Mouse (Mus musculus): ENCODE measurements around the gene Snx32. TPM values are rescaled to one million over a fixed set of nuclear protein-coding genes. Genes with fewer than 3 reads are reported as not detected.
A peak's percentile ranks its signal among the peaks of the same experiment; 100 is the strongest.

Gene Snx32
- polyA plus RNA-seq, 1 experiment from 2014 or later: 30.0 TPM

- in situ Hi-C loops (cut with MboI; ENCODE audit: low pct_unique_long_range_greater_than_20kb): no loop called here
- ChIA-PET CTCF (interaction anchor here (2.9 kb wide), 1 partner anchor 10 kb away, joined by 6 read pairs; no protein-coding TSS in a partner anchor), POLR2A (no interaction called here)
- TF ChIP-seq CTCF (IDR thresholded peaks at IDR 0.05): no peak
- H3K27me3 ChIP-seq: no peaks in the 10 kb centered on the region
- no peak for DNase-seq (ENCODE audit: low read depth, low spot score)
- no peak for ATAC-seq
Measured at GRCm38 (mm10) chr19:5543362-5543761, 33.0 kb upstream of the Snx32 start.

DNA sequence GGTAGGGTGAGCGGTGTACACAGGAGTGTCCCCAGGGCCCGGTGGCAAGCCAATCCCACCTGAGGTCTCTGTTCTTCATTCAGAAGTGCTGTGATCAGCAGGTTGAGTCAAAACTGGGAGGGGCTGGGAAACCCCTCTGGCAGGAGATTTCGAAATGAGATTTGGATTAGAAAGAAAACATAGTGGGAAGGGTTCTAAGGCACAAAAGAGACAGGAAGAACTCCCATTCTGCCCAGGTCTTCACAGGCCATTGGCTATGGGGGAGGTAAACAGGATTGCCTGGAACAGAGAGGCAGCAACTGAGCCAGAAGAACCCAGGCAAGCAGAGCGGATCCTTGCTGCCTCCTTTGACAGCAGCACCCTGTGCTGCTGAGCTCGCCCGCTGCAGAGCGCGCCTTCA is 28.4 kb upstream of the Snx32 start:
- CTCF ChIA-PET: interaction anchor here (1.0 to 3.2 kb wide), 2 partner anchors 10 to 29 kb away, joined by 4 to 11 read pairs; partner anchors contain the start of gene Ap5b1
- in situ Hi-C loops (cut with MboI; ENCODE audit: low pct_unique_long_range_greater_than_20kb): loop anchor here (10.0 kb wide), 1 partner anchor 246 kb away; no protein-coding TSS in a partner anchor

GRCm38 (mm10) chr19:5532520-5532919 is 22.2 kb upstream of the Snx32 start:
- TF ChIP-seq CTCF (IDR thresholded peaks at IDR 0.05): no peak
- ATAC-seq (no peak), DNase-seq (ENCODE audit: low read depth, low spot score) (no peak)
- H3K27me3 ChIP-seq: peaks cover 2% of the 10 kb centered on the region
- POLR2A ChIA-PET: interaction anchor here (1.5 kb wide), 1 partner anchor 14 kb away, joined by 4 read pairs; no protein-coding TSS in a partner anchor
- CTCF ChIA-PET: interaction anchor here (9.4 kb wide), 1 partner anchor 36 kb away, joined by 157 read pairs; the partner anchor contains the start of gene Ap5b1
- in situ Hi-C loops (cut with MboI; ENCODE audit: low pct_unique_long_range_greater_than_20kb): loop anchor here (10.0 kb wide), 1 partner anchor 252 kb away; no protein-coding TSS in a partner anchor

More for the DNA sequence above, 28.4 kb upstream of the Snx32 start:
- no peak for TF ChIP-seq CTCF (IDR thresholded peaks at IDR 0.05)
- DNase-seq (ENCODE audit: low read depth, low spot score) (no peak), ATAC-seq (no peak)
- peaks cover 5% of the 10 kb centered on the region for H3K27me3 ChIP-seq
- POLR2A ChIA-PET: no interaction called here

GRCm38 (mm10) chr19:5530138-5530524 is 19.8 kb upstream of the Snx32 start:
- ATAC-seq (no peak), DNase-seq (ENCODE audit: low read depth, low spot score) (no peak)
- in situ Hi-C loops (cut with MboI; ENCODE audit: low pct_unique_long_range_greater_than_20kb): loop anchor here (10.0 kb wide), 1 partner anchor 255 kb away; no protein-coding TSS in a partner anchor
- TF ChIP-seq CTCF (IDR thresholded peaks at IDR 0.05): no peak
- ChIA-PET CTCF (interaction anchor here (0.7 to 9.4 kb wide), 12 partner anchors 9 to 73 kb away, joined by 3 to 157 read pairs (median 4); partner anchors contain the start of genes Ap5b1 and Mus81), POLR2A (interaction anchor here (0.6 to 2.2 kb wide), 7 partner anchors 29 to 282 kb away, joined by 3 to 7 read pairs (median 3); partner anchors contain the start of gene Ovol1)
- H3K27me3 ChIP-seq: no peaks in the 10 kb centered on the region

DNA sequence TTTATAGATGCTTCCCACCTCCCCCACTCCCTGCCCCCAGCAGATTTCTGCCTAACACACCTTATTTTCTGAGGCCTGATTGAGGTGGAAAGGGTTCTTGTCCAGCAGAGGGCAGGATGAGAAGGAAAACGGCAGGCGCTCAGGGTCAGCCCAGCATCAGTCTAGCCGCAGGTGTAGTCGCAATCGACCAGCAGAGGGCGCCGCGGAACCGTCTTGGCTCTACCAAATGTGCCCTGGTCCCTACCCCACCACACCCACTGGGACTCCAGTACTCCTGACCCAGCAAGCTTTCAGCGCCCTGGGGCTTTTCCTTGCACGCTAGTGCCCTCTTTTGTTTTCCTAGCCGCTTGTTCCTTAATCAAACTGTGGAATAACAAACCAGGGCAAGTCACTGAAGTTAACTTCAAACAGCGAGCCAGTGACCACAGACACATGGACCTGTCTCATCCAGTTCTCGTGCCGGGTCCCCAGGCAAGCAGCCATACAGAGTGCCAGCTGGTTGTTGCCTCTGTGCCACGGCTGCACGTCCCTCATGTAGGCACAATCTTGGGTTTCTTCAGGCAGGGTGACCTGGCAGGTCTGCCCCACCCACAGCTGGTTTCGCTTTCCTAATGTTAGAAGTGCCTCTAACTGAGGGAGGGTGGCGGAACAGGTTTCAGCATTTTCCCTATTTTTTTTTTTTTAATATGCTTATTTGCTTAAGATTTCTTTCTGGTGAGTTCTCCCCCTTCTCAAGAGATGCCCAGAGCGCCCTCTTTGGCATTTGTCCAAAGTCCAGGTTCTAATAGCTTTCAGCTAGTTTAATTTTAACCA is 19.2 kb upstream of the Snx32 start:
- H3K27me3 ChIP-seq: no peaks in the 10 kb centered on the region
- DNase-seq (ENCODE audit: low read depth, low spot score): peak; percentile 87
- TF ChIP-seq CTCF (IDR thresholded peaks at IDR 0.05): peak; percentile 100
- ChIA-PET POLR2A (interaction anchor here (0.6 to 2.2 kb wide), 7 partner anchors 29 to 282 kb away, joined by 3 to 7 read pairs (median 4); partner anchors contain the start of genes Ehbp1l1 and Ovol1), CTCF (interaction anchor here (0.7 to 9.4 kb wide), 21 partner anchors 10 to 202 kb away, joined by 3 to 157 read pairs (median 4); partner anchors contain the start of genes 1700020D05Rik, Ap5b1 and Mus81)
- in situ Hi-C loops (cut with MboI; ENCODE audit: low pct_unique_long_range_greater_than_20kb): loop anchor here (10.0 kb wide), 1 partner anchor 255 kb away; no protein-coding TSS in a partner anchor
- peak; percentile 91 for ATAC-seq

- POLR2A ChIA-PET: interaction anchor here (0.7 kb wide), 1 partner anchor 46 kb away, joined by 4 read pairs; no protein-coding TSS in a partner anchor
Measured at GRCm38 (mm10) chr19:5525204-5525603, 14.9 kb upstream of the Snx32 start.

DNA sequence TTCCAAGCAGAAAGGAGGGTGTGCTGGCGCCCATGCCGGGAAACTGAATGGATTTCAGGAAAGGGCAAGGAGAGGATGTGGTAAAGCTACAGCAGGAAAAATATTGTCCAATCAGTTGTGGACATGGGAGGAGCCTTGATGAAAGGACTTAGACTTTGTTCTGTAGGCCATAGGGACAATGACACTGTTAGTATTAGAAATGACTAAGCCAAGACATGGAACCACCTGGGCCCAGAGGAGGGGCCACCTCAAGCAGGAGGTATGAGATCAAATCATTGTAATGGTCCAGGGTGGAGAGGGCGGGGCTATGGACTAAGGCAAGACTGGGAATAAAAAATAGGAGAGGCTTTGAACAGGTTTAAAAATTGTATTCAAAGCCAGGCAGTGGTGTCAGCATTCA is 8.4 kb upstream of the Snx32 start:
- no peak for TF ChIP-seq CTCF (IDR thresholded peaks at IDR 0.05)
- no peaks in the 10 kb centered on the region for H3K27me3 ChIP-seq
- no peak for DNase-seq (ENCODE audit: low read depth, low spot score)
- ChIA-PET CTCF (interaction anchor here (4.4 kb wide), 1 partner anchor 11 kb away, joined by 16 read pairs; no protein-coding TSS in a partner anchor), POLR2A (no interaction called here)
- in situ Hi-C loops (cut with MboI; ENCODE audit: low pct_unique_long_range_greater_than_20kb): no loop called here
- no peak for ATAC-seq

More at GRCm38 (mm10) chr19:5525204-5525603, 14.9 kb upstream of the Snx32 start:
- DNase-seq (ENCODE audit: low read depth, low spot score) (no peak), ATAC-seq (no peak)
- in situ Hi-C loops (cut with MboI; ENCODE audit: low pct_unique_long_range_greater_than_20kb): no loop called here
- no peak for TF ChIP-seq CTCF (IDR thresholded peaks at IDR 0.05)
- CTCF ChIA-PET: no interaction called here
- H3K27me3 ChIP-seq: no peaks in the 10 kb centered on the region

- H3K27me3 ChIP-seq: no peaks in the 10 kb centered on the region
- ATAC-seq (no peak), DNase-seq (ENCODE audit: low read depth, low spot score) (no peak)
- no peak for TF ChIP-seq CTCF (IDR thresholded peaks at IDR 0.05)
- ChIA-PET CTCF (no interaction called here), POLR2A (no interaction called here)
- in situ Hi-C loops (cut with MboI; ENCODE audit: low pct_unique_long_range_greater_than_20kb): no loop called here
Measured at GRCm38 (mm10) chr19:5516906-5517505, 6.7 kb upstream of the Snx32 start.

DNA sequence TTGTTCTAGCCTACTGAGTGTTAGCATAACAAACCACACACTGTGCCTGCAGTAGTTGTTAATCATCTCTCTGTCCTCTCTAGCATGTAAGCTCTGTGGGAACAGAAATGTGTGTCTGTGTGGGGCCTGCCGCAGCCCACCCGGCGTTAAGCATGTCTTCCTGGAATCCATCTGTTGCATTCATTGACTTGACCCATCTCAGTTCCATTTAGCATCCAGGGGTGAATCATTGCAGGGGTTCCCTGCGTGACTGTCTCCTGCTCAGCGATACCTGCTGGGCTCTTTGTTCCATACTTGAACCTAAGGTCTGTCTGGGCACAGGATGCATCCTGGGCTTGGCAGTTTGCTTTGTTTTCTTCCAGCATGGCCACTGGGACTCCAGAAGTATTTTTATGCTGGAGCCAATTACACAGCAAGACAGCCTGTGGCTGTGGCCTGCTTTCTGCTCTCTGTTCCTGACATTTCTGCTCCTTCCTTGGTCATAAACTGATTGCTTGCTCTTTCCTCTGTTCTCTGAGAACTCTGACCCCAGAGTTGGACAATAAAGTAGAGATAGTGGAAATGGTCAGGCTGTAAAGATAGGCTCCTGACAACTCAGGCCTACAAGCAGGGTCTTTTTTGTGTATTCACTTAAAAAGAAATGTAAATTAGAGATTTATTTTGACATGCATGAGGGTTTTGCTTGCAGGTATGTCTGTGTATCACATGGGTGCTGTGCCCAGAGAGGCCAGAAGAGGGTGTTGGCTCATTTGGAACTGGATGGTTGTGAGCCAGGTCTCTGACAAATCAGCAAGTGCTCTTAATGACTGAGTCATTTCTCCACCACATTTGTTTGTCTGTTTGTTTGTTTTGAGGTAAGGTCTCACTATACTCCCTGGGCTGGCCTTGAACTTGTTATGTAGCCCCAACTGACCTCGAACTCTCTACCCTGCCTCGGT is 5.8 kb upstream of the Snx32 start:
- ChIA-PET POLR2A (no interaction called here), CTCF (no interaction called here)
- H3K27me3 ChIP-seq: no peaks in the 10 kb centered on the region
- no peak for DNase-seq (ENCODE audit: low read depth, low spot score)
- ATAC-seq: no peak
- TF ChIP-seq CTCF (IDR thresholded peaks at IDR 0.05): peak; percentile 53
- in situ Hi-C loops (cut with MboI; ENCODE audit: low pct_unique_long_range_greater_than_20kb): no loop called here
